Mouse (Mus musculus) liver (tissue): ENCODE results near the gene Noxo1.
A peak's percentile ranks its signal among the peaks of the same experiment; 100 is the strongest.
"Not testable (repeated sequence)": the region's sequence is repeated elsewhere in the genome, so short reads cannot be mapped to it uniquely, and the experiment has no call there.

Source experiments
- DNase-seq: peaks from one replicate; pipeline ENCODE4 v3.0.0-alpha.2; 2020; ENCODE audit warnings: mixed read lengths

The Noxo1 gene

GRCm38 (mm10) chr17:24696011-24696697, at the start of gene Noxo1, which contains the start of gene Gfer:
Noxo1 (plus strand) TSS chr17:24696234.
Gfer (minus strand) TSS chr17:24696156.
- DNase-seq = peak; percentile 96

GRCm38 (mm10) chr17:24646381-24646780, 49.7 kb upstream of the Noxo1 start:
- no peak for DNase-seq

- DNase-seq = no peak
Measured at GRCm38 (mm10) chr17:24647493-24647892, 48.5 kb upstream of the Noxo1 start.

GRCm38 (mm10) chr17:24648731-24649377, 47.2 kb upstream of the Noxo1 start:
- DNase-seq = no peak

GRCm38 (mm10) chr17:24649581-24650069, 46.4 kb upstream of the Noxo1 start:
- DNase-seq = peak; percentile 32

- peak; percentile 72 for DNase-seq
Measured at GRCm38 (mm10) chr17:24650070-24650616, 45.9 kb upstream of the Noxo1 start, which contains the start of gene Slc9a3r2. Slc9a3r2 (minus strand) TSS chr17:24650327.

GRCm38 (mm10) chr17:24650766-24651165, 45.3 kb upstream of the Noxo1 start:
- DNase-seq = no peak

- DNase-seq = no peak
Measured at GRCm38 (mm10) chr17:24651835-24652234, 44.2 kb upstream of the Noxo1 start.

- peak; percentile 83 for DNase-seq
Measured at GRCm38 (mm10) chr17:24653967-24654710, 41.9 kb upstream of the Noxo1 start.

- no peak for DNase-seq
Measured at GRCm38 (mm10) chr17:24654969-24655368, 41.1 kb upstream of the Noxo1 start.

GRCm38 (mm10) chr17:24658017-24658758, 37.8 kb upstream of the Noxo1 start, which contains the start of gene Npw:
Npw (minus strand) TSS chr17:24658457.
- DNase-seq = no peak

- DNase-seq = not testable (repeated sequence)
Measured at GRCm38 (mm10) chr17:24667011-24667410, 29.0 kb upstream of the Noxo1 start.

- DNase-seq = peak; percentile 60
Measured at GRCm38 (mm10) chr17:24667416-24667815, 28.6 kb upstream of the Noxo1 start.

- DNase-seq = not testable (repeated sequence)
Measured at GRCm38 (mm10) chr17:24669214-24669544, 26.9 kb upstream of the Noxo1 start.

- DNase-seq = peak; percentile 95
Measured at GRCm38 (mm10) chr17:24669545-24670245, 26.3 kb upstream of the Noxo1 start, which contains the start of gene Zfp598. Zfp598 (plus strand) TSS chr17:24669687.

GRCm38 (mm10) chr17:24670246-24670844, 25.7 kb upstream of the Noxo1 start:
- no peak for DNase-seq

- no peak for DNase-seq
Measured at GRCm38 (mm10) chr17:24671346-24671745, 24.7 kb upstream of the Noxo1 start.

GRCm38 (mm10) chr17:24672141-24672540, 23.9 kb upstream of the Noxo1 start:
- DNase-seq = peak; percentile 66

- DNase-seq = no peak
Measured at GRCm38 (mm10) chr17:24674277-24674676, 21.8 kb upstream of the Noxo1 start.

GRCm38 (mm10) chr17:24676187-24676586, 19.8 kb upstream of the Noxo1 start:
- peak; percentile 71 for DNase-seq

- DNase-seq = no peak
Measured at GRCm38 (mm10) chr17:24676877-24677276, 19.2 kb upstream of the Noxo1 start.
